Mouse (Mus musculus): Measurements from ENCODE around the gene Gpr176. TPM values are rescaled to one million over a fixed set of nuclear protein-coding genes. Genes with fewer than 3 reads are reported as not detected.

Gene Gpr176
- polyA plus RNA-seq, 1 experiment: 3.7 TPM

DNA sequence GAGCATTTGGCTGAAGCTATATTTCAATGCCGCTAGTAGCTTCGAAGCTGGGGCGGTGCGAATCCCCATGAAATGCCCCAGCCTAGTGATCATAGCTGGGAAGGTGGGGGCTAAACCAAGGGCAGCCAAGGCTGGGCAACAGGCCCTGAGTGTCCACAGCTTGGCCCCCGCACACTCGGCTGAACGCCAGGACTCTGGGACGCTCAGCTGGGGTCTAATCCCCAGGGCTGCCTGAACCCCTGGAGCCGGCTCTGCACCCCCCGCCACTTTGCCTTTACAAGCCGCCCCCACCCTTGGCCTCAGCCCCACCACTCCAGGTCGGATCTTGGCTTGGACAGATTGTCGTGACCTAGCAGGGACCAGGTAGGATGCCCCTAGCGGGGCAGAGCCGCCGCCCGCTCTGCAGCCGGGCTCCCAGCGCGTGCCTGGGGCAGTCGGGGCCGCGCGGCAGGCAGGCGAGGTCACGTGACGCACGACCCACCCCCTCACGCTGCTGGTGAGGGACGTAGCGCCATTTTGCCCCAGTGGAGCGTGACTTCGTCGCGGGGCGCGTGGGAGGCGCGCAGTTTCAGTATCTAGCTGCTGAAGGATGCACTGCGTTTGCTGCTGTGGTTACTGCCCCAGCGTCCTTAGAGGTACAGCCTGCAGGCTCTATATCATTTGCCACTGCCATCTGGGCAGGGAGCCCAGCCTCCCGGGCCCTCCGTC lies 507 bp upstream of the Gpr176 start:
- DNase-seq (ENCODE audit: extremely low spot score in 1 of 2, low spot score in 1 of 2): peak; percentile 85 to 94

DNA sequence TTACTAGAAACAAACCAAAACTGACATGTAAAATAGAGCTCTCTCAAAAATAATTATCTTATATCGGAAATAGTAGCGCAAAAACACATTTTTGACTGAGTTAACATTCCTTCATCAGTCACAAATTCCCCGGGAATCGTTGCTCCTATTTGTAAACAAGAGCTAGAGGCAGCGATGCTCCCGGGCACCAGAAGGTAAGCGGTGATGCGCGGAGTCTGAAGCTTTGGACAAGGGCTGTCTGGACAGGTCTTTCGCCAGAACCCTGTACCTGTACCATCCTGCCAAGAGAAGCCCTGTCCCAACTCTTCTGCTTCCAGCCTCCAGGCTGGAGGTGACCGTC lies 688 bp downstream of the Gpr176 start:
- DNase-seq (ENCODE audit: extremely low spot score in 1 of 2, low spot score in 1 of 2): no peak

DNA sequence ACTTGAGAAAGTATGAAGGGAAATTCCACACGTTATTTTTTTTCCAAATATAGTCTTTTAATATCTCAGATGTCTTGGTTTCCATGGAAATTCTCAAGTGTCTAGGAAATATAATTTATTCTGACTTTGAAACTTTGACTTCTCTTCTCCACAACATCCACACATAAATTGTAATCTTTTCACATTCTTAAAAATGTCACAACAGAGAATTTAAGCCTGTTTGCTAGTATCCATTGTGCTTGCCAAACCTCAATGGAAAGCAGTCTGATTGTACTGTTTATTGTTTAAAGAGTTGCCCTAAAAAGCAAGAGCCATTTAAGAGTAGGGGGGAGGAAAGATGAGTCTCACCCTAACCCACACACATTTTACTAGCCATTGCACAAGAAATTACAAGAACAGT lies 1.4 kb downstream of the Gpr176 start:
- DNase-seq (ENCODE audit: extremely low spot score in 1 of 2, low spot score in 1 of 2): no peak

DNA sequence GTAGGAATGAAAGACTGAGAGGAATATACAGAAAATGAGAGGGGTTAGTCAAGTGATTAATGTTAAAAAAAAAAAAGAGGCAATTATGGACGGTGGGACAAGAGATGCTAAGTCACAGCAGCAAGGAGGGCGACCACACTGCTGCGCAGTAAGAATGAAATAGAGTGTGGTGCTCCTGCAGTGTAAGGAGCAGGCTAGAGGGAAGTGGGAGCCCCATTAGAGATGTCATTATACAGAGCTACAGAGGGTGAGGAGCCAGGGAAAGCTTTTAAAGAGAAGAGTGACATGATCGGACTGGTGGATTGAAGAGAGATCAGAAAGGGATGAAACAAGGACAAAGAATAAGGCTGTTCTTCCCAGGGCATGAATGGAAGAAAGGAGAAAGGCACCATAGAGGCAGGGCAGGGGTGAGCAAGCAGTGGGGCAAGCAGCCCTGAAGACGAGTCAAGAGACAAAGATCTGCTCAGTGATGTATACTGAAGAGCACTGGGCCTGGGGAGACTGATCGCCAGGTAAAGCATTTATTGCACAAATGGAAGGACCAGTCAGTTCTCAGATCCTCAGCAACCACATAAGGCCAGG lies 18.0 kb downstream of the Gpr176 start:
- DNase-seq (ENCODE audit: extremely low spot score in 1 of 2, low spot score in 1 of 2): no peak

DNA sequence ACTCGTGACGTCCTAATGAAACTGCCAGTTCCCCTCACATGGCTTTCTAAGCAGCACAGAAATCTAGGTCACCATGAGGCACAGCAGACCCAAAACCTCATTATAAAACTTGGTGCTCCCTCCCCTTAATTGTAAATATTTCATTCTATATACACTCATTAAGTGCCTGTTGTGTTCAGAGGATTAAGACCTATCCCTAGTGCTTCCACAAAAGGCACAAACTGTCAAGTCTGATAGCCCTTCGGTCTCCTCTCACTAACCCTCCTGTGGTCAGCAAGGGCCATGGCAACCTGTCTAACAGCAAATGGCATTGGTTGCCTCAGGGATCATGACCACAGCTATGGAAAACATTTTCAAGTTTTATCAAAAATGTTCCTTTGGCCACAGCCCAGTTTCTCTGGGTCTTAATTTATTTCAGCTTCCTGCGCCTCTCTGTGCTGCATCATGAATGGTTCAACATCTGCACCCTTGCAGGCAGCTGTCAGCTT lies 19.3 kb downstream of the Gpr176 start:
- no peak for DNase-seq (ENCODE audit: extremely low spot score in 1 of 2, low spot score in 1 of 2)

DNA sequence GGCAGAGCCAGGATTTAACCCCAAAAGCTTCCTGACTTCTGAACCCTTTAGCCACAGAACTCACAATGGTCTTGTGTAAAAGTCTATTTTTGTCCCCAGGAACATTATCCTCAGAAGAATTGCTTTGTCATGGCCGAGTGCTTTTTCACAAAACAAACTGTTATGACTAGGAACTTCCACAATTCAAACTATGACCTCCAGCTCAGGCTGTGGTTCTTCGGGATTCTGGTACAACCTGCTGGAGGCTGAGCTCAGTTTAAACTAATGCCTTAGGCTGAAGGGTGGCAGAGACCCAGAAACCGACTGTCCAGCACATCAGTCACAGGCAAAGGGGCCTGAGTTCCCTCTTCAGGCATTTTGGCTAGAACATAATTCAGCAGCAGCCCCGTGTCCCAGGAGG lies 19.7 kb downstream of the Gpr176 start:
- DNase-seq (ENCODE audit: extremely low spot score in 1 of 2, low spot score in 1 of 2): no peak

DNA sequence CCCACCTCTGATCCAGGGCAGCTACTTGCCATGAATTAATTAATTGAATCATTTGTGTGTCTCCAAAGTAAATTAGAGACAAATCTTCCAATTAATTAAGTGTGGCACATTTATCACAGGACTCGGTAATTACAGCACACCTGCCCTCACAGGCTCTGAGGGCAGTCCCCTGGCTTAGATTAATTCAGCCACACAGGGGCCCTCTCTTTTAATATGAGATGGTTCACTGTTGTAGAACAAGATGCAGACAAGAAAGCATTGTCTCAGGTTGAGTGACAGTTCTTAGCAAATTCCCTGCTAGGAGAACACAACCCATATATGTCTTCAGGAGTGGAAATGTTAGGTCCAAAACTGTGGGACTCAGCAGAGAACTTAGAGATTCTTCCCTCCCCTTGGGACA lies 27.7 kb downstream of the Gpr176 start:
- no peak for DNase-seq (ENCODE audit: extremely low spot score in 1 of 2, low spot score in 1 of 2)

DNA sequence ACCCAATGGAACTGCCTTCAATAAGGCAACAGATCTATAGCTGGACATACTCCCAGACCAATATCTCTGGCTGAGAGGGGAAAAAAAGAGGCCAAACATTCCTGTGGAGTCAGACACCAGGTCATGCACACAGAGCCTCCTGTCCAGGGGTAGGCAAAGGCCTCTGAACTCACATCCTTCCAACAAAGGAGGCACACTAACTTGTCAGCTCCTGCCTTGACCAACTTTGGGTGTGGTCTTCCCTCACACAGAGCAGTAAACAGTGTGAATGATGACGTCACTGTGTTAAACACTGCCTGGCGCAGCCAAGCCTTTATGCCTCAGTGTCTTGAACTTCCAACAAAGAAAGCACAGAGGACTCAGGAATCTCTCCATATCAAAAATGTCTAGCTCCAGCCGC lies 29.3 kb downstream of the Gpr176 start:
- no peak for DNase-seq (ENCODE audit: extremely low spot score in 1 of 2, low spot score in 1 of 2)

DNA sequence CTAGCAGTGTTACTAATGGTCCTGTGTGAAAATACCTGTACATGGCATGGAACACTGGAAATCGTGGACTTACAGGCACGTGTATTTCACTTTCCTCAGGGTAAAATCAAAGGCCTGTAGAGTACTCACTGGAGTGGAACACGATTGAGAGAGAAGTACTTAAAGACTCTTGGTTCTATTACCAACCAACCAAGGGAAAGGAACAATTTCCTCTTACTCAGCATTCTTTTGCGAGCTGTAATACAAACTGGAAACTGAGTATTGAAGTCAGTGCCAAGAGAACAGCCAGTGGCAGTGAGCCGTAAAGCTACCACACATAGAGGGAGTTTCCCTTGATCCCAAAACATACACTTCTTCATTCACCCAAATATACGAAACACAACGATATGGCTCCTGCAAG lies 31.9 kb downstream of the Gpr176 start:
- no peak for DNase-seq (ENCODE audit: extremely low spot score in 1 of 2, low spot score in 1 of 2)

DNA sequence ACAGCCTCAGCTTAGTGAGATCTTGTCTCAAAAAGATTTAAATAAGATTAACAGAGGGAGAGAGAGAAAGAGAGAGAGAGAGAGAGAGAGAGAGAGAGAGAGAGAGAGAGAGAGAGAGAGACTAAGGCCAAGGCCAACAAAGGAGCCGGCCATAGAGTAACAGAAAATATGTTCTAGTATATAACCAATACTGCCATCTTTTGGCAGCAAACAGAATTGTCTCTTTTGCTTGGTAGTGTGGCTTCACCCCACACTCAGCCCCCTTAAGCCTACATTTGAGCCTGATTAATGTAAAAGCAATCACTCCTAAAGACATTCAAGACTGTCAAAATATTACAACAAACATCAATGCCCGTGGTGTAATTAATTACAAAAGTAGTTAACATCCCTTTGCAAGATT lies 37.1 kb downstream of the Gpr176 start:
- peak in 1 of 2 experiments; percentile 20 for DNase-seq (ENCODE audit: extremely low spot score in 1 of 2, low spot score in 1 of 2)

DNA sequence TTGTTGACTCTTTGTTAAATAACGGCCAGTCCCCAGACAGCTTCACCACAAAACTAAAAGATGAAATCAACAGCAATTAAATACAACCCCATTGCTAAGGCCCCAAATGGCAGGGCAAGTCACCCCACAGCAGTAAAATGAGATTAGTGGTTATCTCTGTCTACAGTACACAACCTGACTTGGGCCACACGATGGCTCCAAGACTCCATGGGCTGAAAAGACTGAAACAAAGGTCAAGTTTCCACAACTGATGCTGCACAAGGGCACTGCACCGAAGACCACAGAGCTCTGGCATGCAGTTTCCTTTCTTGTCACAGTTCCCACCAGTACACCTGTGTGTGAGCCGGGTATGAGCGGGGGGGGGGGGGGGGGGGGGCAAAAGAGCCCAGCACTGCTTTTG lies 50.6 kb downstream of the Gpr176 start:
- no peak for DNase-seq (ENCODE audit: extremely low spot score in 1 of 2, low spot score in 1 of 2)

DNA sequence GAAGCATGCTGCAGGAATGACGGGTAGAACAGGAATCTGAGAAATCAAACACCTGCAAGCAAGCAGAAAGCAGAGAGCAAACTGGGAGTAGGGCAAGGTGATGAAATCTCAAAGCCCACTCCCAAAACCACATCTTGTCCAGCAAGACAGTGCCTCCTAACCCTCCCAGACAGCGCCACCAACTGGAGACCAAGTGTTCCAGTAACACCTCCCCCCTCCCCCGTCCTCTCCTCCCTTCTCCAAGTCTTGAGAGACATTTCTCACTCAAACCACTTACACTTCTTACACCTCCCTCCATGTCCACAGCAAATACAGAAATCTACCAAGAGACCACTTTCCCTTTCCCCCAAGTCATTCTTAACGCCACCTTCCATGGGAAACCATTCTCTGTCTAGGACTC lies 51.4 kb downstream of the Gpr176 start:
- DNase-seq (ENCODE audit: extremely low spot score in 1 of 2, low spot score in 1 of 2): no peak

DNA sequence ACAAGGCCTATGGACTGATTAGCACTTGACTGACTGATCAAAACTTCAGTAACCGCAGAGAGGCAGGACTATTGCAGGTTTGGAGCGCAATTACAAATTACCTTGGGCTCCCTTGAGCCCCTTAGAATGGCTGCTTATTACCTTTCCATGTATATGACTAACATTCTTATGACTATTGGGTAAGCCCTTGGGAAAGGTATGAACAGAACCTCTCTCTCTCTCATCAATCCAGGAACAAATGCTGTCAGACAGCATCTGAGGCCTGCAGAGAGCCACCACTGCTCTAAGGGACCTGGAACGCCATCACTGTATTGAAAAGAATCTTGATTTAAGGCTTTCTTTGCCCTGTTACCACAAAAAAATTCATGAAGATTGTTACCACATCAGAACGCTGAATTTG lies 52.1 kb downstream of the Gpr176 start:
- no peak for DNase-seq (ENCODE audit: extremely low spot score in 1 of 2, low spot score in 1 of 2)

DNA sequence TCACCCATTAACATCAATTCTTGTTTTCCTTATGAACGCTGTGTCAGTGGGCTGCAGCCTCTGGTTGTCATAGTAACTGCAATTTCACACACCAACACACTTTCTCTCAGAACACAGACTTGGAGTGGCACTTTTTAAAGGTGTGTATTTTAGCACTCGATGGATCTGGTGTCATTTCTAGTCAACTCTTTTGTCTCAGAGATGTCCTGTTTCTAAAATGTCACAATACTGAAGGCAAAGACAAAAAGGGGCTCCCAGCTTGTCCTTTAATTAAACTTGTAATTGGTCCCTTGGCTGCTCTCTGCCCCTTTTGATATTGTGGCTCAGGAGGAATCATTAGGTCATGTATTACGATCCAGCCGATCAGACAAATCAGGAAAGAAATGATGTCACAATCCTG lies 52.7 kb downstream of the Gpr176 start:
- peak in 1 of 2 experiments; percentile 25 for DNase-seq (ENCODE audit: extremely low spot score in 1 of 2, low spot score in 1 of 2)

DNA sequence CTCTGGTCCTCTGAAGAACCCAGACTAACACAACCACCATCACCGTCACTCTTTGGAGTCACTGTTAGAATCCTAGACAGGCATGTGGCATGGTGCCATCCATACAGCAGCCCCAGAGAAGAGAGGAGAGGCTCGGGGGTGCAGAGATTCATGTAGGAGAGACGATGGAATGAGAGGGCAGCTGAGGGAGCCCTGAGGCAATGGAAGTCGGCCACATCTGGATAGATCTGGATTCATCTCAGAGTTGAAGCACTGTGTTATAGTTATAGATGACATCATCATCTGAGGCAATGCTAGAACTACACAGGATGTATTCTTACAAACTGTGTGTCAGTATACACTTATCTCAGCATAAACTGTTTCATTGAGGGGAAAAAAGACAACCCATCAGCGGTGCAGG lies 54.0 kb downstream of the Gpr176 start:
- no peak for DNase-seq (ENCODE audit: extremely low spot score in 1 of 2, low spot score in 1 of 2)

DNA sequence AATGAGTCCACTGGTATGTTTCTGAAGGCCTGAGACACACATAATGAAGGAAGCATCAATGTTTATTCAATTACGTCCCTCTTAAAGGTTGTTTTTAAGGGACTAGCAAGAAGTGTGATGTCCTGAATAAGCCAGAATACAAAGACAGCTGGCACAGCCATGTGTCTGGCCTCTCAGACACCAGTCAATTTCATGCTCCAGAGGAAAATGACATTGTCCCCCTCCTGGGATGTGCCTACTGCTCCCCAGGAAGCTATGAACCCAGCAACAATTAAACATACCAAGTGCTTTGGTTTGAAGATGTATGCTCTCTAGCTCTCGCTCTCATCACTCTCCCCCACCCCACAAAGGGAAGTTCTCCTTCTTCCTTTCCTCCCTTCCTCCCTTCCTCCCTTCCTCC lies 56.3 kb downstream of the Gpr176 start:
- no peak for DNase-seq (ENCODE audit: extremely low spot score in 1 of 2, low spot score in 1 of 2)

DNA sequence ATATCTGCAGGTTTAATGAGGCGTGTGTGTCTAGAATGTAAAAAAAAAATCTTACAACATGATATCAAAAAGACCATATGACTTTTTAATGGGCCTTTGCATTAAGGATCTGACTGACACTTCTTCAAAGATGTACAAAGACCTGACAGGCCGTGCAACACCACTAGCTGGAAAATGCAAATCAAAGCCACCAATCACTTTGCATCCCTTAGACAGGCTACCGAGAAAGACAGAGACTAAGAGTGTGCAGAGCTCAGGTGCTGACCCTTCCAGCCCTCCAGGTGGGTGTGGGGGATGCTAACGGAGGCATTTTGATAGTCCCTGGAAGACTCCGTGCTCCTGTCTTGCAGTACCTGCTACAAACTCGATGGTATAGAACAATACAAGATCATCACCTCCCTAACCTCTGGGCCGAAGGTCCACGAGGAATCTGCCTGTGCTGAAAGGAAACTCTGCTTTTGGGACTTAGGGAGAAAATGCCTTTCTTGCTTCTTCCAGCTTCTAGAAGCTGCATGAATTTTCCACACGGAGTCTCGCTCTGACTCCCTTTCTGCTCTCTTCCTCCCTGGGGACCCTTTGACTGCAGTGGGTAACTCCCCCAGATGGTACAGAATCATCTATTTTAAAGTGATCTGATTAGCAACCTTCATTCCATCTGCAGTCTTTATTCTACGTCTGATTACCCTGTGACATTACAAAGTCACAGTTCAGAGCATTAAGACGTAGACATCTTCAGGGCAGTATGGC lies 57.4 kb downstream of the Gpr176 start:
- no peak for DNase-seq (ENCODE audit: extremely low spot score in 1 of 2, low spot score in 1 of 2)

DNA sequence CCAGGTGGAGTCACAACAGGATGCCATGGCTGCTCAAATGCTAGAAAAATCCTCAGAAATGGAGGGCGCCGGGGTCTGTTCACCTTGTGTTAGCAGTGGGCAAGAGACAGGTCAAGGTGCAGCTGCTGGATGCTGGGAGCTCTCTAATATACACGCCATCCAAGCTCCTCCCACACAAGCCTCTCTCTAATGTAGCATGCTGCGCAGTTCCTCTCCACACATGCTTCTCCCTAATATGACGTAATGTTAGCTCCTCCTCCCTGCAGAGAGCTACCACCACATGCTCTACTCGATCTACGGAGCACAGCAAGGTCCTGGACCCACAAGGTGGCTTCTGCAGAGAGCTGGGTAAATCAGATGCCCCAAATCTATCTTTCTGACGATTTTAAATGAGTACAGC lies 65.7 kb downstream of the Gpr176 start:
- peak in 1 of 2 experiments; percentile 18 for DNase-seq (ENCODE audit: extremely low spot score in 1 of 2, low spot score in 1 of 2)

DNA sequence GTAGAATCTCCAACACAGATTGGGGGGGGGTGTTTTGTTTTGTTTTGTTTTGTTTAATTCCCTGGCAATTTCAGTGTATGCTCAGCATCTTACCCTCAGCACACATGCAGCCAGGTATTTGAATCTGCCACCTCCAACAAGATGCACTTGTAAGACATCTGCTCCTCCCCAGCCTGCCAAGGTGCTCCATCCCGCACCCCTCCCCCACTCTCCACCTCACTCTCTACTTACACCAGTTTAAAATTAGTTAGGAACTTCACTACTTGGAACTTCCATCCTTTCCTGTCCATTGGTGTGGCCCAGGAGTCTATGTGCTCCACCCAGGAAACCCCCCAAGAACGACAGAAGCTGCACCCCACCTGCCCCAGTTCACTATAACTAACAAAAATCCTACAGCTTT lies 66.3 kb downstream of the Gpr176 start:
- DNase-seq (ENCODE audit: extremely low spot score in 1 of 2, low spot score in 1 of 2): no peak

DNA sequence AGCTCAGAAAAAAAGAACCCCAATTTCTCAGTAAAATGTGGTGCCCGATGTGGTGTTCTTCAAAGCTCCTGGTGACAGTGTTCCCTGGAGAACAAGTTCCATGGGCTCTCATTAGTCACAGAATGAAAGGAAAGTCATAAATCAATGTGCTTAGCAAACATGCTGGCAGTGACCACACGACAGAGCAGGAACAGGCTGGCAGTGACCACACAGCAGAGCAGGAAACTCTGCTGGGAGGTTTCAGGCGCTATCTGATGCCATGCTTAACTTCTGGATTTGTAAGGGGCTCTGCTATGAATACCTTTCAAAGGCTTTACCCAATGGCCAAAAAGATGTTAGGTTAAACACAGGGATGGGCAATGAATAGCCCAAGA lies 66.7 kb downstream of the Gpr176 start:
- DNase-seq (ENCODE audit: extremely low spot score in 1 of 2, low spot score in 1 of 2): no peak

DNA sequence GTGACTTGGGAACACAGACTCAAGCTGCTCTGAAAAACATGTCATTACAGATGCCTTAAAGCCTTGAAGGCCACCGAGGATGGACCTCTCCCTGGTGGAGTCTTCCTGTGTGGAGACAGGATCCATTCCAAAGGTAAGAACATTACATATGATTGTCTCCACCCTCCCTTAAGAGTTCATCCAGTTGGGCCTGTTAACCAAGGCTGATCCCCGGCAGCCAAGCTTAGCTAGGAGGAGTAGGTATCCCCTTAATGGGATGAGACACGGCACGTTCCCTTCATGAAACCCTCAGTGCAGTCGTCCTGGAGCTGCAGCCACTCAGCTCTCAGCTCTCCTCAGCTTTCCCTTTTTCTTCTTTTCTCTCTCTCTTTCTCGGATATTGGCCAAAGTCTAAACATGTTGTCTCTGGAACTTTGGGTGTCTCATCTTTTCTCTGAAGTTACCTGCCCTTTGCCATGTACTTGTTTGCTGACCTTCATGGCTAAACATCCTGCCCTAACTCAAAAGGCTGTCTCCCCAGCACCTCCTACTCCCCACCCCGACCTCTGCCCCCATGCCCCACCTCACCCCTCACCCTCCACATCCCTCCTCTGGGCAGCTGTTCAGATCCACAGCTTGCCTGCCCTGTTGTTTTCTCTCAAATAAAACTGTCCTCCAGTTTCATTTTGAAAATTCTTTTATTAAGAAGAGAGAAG lies 67.2 kb downstream of the Gpr176 start:
- DNase-seq (ENCODE audit: extremely low spot score in 1 of 2, low spot score in 1 of 2): no peak
